Mouse (Mus musculus) embryonic facial prominence, embryonic 10.5 days (tissue): Measurements from ENCODE around the gene Msx2. TPM values are rescaled to one million over a fixed set of nuclear protein-coding genes. Genes with fewer than 3 reads are reported as not detected.

Experiments
- DNase-seq: peaks from one replicate; pipeline ENCODE4 v3.0.0-alpha.2; 2017; ENCODE audit warnings: low spot score
- H3K27ac ChIP-seq: fragments of 300-500 bp; sonication (generic); replicated peaks from 2 replicates; pipeline ENCODE4 v1.5.1; 2016; ENCODE audit warnings: mild to moderate bottlenecking
- H3K27me3 ChIP-seq: fragments of 300-500 bp; sonication (generic); replicated peaks from 2 replicates; pipeline ENCODE4 v1.6.1; 2016; ENCODE audit warnings: low read depth, mild to moderate bottlenecking; ENCODE audit not compliant: poor library complexity, severe bottlenecking
- H3K36me3 ChIP-seq: fragments of 300-500 bp; sonication (generic); replicated peaks from 2 replicates; pipeline ENCODE4 v1.6.1; 2016; ENCODE audit warnings: mild to moderate bottlenecking, moderate library complexity
- H3K4me1 ChIP-seq: fragments of 300-500 bp; sonication (generic); 2 replicates; pipeline ENCODE4 v1.6.1; 2016
- H3K4me3 ChIP-seq: fragments of 300-500 bp; sonication (generic); 2 replicates; pipeline ENCODE4 v1.5.1; 2016; ENCODE audit warnings: mild to moderate bottlenecking, moderate library complexity
- H3K9me3 ChIP-seq: fragments of 300-500 bp; sonication (generic); 2 replicates; pipeline ENCODE4 v1.6.1; 2016; ENCODE audit warnings: mild to moderate bottlenecking
- WGBS: fragments of 180-500 bp; shearing (Covaris S2); methylation state at CpG from one replicate; pipeline ENCODE4 v1.1.7; 2016; 5-methylcytosine and 5-hydroxymethylcytosine counted together
- polyA plus RNA-seq: library from polyadenylated mRNA; unstranded; fragments of >200 nt; fragmentation: Nextera tagmentation; extraction: Ambion mirVana; gene quantifications from 2 replicates; pipeline ENCODE4 v1.2.1, GENCODE M21; 2016

Msx2 gene
- polyA plus RNA-seq, 1 experiment from 2014 or later = 41.4 TPM

GRCm38 (mm10) chr13:53441307-53442028 is 31.4 kb downstream of the Msx2 start:
- 0 out of 2 replicates have a peak, but pooled peaks cover 13% of the 10 kb centered on the region for H3K27me3 ChIP-seq
- no peaks in the 10 kb centered on the region for H3K9me3 ChIP-seq
- WGBS = 75% methylated on average over 5 of the region's 5 CpGs
- peaks cover 13% of the 10 kb centered on the region for H3K4me1 ChIP-seq
- no peaks in the 10 kb centered on the region for H3K36me3 ChIP-seq
- DNase-seq = no peak
- no peak overlapping the region for H3K4me3 ChIP-seq
- H3K27ac ChIP-seq = no peak overlapping the region

DNA sequence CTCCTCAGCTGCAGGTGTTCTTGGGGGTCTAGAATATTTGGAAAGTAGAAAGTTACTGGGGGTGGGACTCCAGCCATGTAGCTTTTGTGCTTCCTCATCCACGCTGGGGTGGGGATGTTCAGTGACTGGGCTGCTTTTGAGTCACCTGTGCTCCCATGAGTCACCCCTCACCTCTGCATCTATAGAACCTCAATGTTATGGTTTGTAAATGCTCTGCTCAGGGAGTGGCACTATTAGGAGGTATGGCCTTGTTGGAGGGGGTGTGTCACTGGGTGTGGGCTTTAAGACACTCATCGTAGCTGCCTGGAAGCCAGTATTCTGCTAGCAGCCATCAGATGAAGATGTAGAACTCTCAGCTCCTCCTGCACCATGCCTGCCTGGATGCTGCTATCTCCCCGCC is 32.9 kb downstream of the Msx2 start:
- peaks cover 13% of the 10 kb centered on the region for H3K4me1 ChIP-seq
- H3K27ac ChIP-seq = no peak overlapping the region
- 85% methylated on average over 3 of the region's 3 CpGs for WGBS
- no peak for DNase-seq
- no peaks in the 10 kb centered on the region for H3K36me3 ChIP-seq
- no peaks in the 10 kb centered on the region for H3K9me3 ChIP-seq
- 0 out of 2 replicates have a peak, but pooled peaks cover 13% of the 10 kb centered on the region for H3K27me3 ChIP-seq
- H3K4me3 ChIP-seq = no peak overlapping the region

- no peaks in the 10 kb centered on the region for H3K4me1 ChIP-seq
These were observed 46.4 kb downstream of the Msx2 start for GRCm38 (mm10) chr13:53426507-53426906.

GRCm38 (mm10) chr13:53421189-53421588 is 51.7 kb downstream of the Msx2 start:
- Histone ChIP-seq H3K4me1 (no peaks in the 10 kb centered on the region), H3K27ac (no peak overlapping the region), H3K9me3 (no peaks in the 10 kb centered on the region), H3K4me3 (no peak overlapping the region), H3K27me3 (no peaks in the 10 kb centered on the region), H3K36me3 (no peaks in the 10 kb centered on the region)
- no peak for DNase-seq
- WGBS = 78% methylated on average over 4 of the region's 4 CpGs

More at GRCm38 (mm10) chr13:53426507-53426906, 46.4 kb downstream of the Msx2 start:
- WGBS = 27% methylated on average over 7 of the region's 7 CpGs
- no peaks in the 10 kb centered on the region for H3K36me3 ChIP-seq
- no peak overlapping the region for H3K4me3 ChIP-seq
- no peak overlapping the region for H3K27ac ChIP-seq
- peak; percentile 90 for DNase-seq
- H3K9me3 ChIP-seq = peaks cover 2% of the 10 kb centered on the region; the same call in 1 of the 2 replicates
- H3K27me3 ChIP-seq = no peaks in the 10 kb centered on the region

GRCm38 (mm10) chr13:53420741-53421140 is 52.1 kb downstream of the Msx2 start:
- 76% methylated on average over 4 of the region's 4 CpGs for WGBS
- Histone ChIP-seq H3K4me3 (no peak overlapping the region), H3K27ac (no peak overlapping the region), H3K4me1 (no peaks in the 10 kb centered on the region), H3K36me3 (no peaks in the 10 kb centered on the region), H3K27me3 (no peaks in the 10 kb centered on the region), H3K9me3 (no peaks in the 10 kb centered on the region)
- DNase-seq = no peak

DNA sequence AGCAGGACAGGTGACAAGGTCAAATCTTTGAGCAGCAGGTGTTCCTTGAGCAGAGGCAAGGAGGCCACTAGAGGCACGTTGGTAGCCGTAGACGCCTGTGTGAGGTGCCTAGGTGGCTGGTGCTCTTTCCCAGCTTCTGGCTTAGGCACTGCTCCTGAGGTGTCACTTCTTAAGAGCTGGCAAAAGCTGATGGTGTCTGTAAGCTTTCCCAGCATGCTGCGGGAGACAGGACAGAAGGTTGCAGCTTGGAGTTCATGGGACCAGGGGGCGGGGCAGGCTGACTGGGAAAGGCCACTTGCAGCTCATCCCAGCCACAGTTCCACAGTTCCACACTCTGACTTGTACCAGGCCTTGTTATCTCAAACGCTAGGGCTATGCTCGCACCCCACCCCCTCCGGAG is 53.2 kb downstream of the Msx2 start:
- 87% methylated on average over 8 of the region's 8 CpGs for WGBS
- Histone ChIP-seq H3K36me3 (no peaks in the 10 kb centered on the region), H3K4me1 (no peaks in the 10 kb centered on the region), H3K27me3 (no peaks in the 10 kb centered on the region), H3K27ac (no peak overlapping the region), H3K9me3 (no peaks in the 10 kb centered on the region), H3K4me3 (no peak overlapping the region)
- DNase-seq = no peak

DNA sequence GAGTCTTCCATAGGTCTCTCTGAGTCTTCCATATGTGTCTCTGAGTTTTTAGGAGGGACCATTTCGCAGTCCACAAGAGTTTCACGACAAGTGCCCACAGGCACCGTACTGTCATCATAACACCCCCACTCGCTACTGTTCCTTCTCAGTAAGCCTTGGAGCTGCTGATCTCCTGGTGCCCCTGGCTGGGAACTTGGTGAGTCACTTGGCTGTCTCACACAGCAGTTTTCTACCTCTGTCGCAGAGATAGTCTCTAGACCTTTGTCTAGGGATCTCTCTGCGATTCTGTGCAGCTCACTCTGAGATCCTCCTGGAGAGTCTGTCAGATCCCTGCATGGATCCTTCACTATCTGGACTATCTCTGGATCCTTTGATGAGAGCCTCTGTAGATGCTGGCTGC is 55.2 kb downstream of the Msx2 start:
- WGBS = 92% methylated on average over 6 of the region's 6 CpGs
- H3K9me3 ChIP-seq = no peaks in the 10 kb centered on the region
- H3K27ac ChIP-seq = no peak overlapping the region
- H3K27me3 ChIP-seq = no peaks in the 10 kb centered on the region
- H3K36me3 ChIP-seq = no peaks in the 10 kb centered on the region
- no peaks in the 10 kb centered on the region for H3K4me1 ChIP-seq
- DNase-seq = no peak
- H3K4me3 ChIP-seq = no peak overlapping the region

Other genes with a start within 250 kb of the Msx2 start
- 20.7 and 23.6 TPM in 2 replicates for gene Ror2, start 186.9 kb downstream of the Msx2 start, polyA plus RNA-seq
- gene Sptlc1, start 95.7 kb downstream of the Msx2 start, polyA plus RNA-seq = 29.4 and 32.4 TPM in 2 replicates